Comparison of ENCODE assay signal across 24 mouse cellular contexts in genomic region chr5:149363903-149364755, GRCm38 (mm10). TPM values are rescaled to one million over a fixed set of nuclear protein-coding genes. Genes with fewer than 3 reads are reported as not detected.
A peak's percentile ranks its signal among the peaks of the same experiment; 100 is the strongest.
DNase-seq lines count a peak whose midpoint lies in the region; ATAC-seq and TF ChIP-seq lines count a peak whose summit lies in the region.
"Had no signal": no experiment of that assay in that cellular context is flagged by ENCODE, and none has a peak within 500 bp of the region (broad histone marks: within the 10 kb centered on the region; RNA-seq: fewer than 3 reads in every experiment).

No protein-coding gene starts in this region.

- no peak overlapping the region for H3K4me2 ChIP-seq in forebrain, embryonic 15.5 days (replicated peaks)
- no peak overlapping the region for H3K4me2 ChIP-seq in forebrain, embryonic 14.5 days (ENCODE audit: low read length)
- no peak overlapping the region for H3K4me2 ChIP-seq in liver, embryonic 11.5 days
- H3K4me2 ChIP-seq in liver, postnatal 0 days (ENCODE audit: low read depth, low read length) = no peak overlapping the region
- H3K4me2 ChIP-seq: hindbrain, embryonic 12.5 days; midbrain, embryonic 15.5 days; neural tube, embryonic 12.5 days; stomach, embryonic 15.5 days had no signal

- intact Hi-C loops in left cerebral cortex, adult 2 months (cut with DNase I) = no loop called here

- no peak for TF ChIP-seq CTCF in liver, postnatal 0 days (IDR thresholded peaks at IDR 0.05; ENCODE audit: low read depth)
- no peak for TF ChIP-seq CTCF in left cerebral cortex, adult 2 months (IDR thresholded peaks at IDR 0.05)

- no peak overlapping the region for H3K27ac ChIP-seq in forebrain, embryonic 15.5 days (replicated peaks)
- H3K27ac ChIP-seq in forebrain, embryonic 14.5 days (ENCODE audit: low read depth, low read length) = no peak overlapping the region
- H3K27ac ChIP-seq in liver, embryonic 11.5 days (ENCODE audit: low read depth, low read length) = no peak overlapping the region
- no peak overlapping the region for H3K27ac ChIP-seq in liver, postnatal 0 days (ENCODE audit: low read depth)
- no peak overlapping the region for H3K27ac ChIP-seq in ES-E14 (ENCODE audit: insufficient read depth, low read depth, low read length, poor library complexity, severe bottlenecking)
- H3K27ac ChIP-seq in left cerebral cortex, adult 2 months = no peak overlapping the region
- H3K27ac ChIP-seq: hindbrain, embryonic 12.5 days; midbrain, embryonic 15.5 days; neural tube, embryonic 12.5 days; stomach, embryonic 15.5 days had no signal

- 0 out of 2 replicates have a peak, but pooled peaks have one; percentile 19 for ATAC-seq in forebrain, embryonic 15.5 days (replicated peaks)
- no peak for ATAC-seq in forebrain, embryonic 14.5 days
- peak; percentile 53 for ATAC-seq in liver, embryonic 11.5 days (replicated peaks; ENCODE audit: low FRiP score)
- no peak for ATAC-seq in liver, postnatal 0 days
- ATAC-seq: intestine, postnatal 0 days; lung, postnatal 0 days; midbrain, embryonic 15.5 days had no signal

- no peak overlapping the region for H3K9ac ChIP-seq in forebrain, embryonic 15.5 days (replicated peaks)
- no peak overlapping the region for H3K9ac ChIP-seq in forebrain, embryonic 14.5 days (ENCODE audit: low read length)
- H3K9ac ChIP-seq in liver, embryonic 11.5 days (ENCODE audit: low read depth, low read length) = no peak overlapping the region
- no peak overlapping the region for H3K9ac ChIP-seq in liver, postnatal 0 days (replicated peaks)
- H3K9ac ChIP-seq in ES-E14 (ENCODE audit: insufficient read depth, low read depth, low read length, poor library complexity, severe bottlenecking) = peak overlapping the region; percentile 40; the same call in 1 of the 2 replicates
- H3K9ac ChIP-seq: hindbrain, embryonic 12.5 days; midbrain, embryonic 15.5 days; neural tube, embryonic 12.5 days; stomach, embryonic 15.5 days had no signal

- peaks cover 2% of the 10 kb centered on the region for H3K4me1 ChIP-seq in forebrain, embryonic 15.5 days
- no peaks in the 10 kb centered on the region for H3K4me1 ChIP-seq in forebrain, embryonic 14.5 days (ENCODE audit: control insufficient read depth, insufficient read depth, low read length)
- H3K4me1 ChIP-seq in liver, embryonic 11.5 days (replicated peaks; ENCODE audit: control insufficient read depth, insufficient read depth, low read length) = no peaks in the 10 kb centered on the region
- peaks cover 3% of the 10 kb centered on the region; the same call in 1 of the 2 replicates for H3K4me1 ChIP-seq in liver, postnatal 0 days (ENCODE audit: insufficient read depth)
- peaks cover 0 to 8% of the 10 kb centered on the region in 2 experiments; a peak in 2 of 4 replicates for H3K4me1 ChIP-seq in ES-E14 (ENCODE audit: control insufficient read depth in 2 of 2, insufficient read depth in 2 of 2, low read length in 2 of 2, poor library complexity in 1 of 2)

- DNase-seq in forebrain, embryonic 14.5 days (ENCODE audit: low spot score) = no peak
- DNase-seq in liver, embryonic 11.5 days (ENCODE audit: low spot score) = no peak
- no peak for DNase-seq in liver, postnatal 0 days
- DNase-seq in ES-E14 (ENCODE audit: low read depth, low spot score) (peak; percentile 69), adipocyte (ENCODE audit: low spot score) (no peak)
- peak; percentile 55 for DNase-seq in thymus, postnatal 14 days
- no peak for DNase-seq in left cerebral cortex, adult 2 months (ENCODE audit: extremely low spot score in 1 of 2, low spot score in 2 of 2)
- DNase-seq: adrenal gland, postnatal 25 days; cerebellum, adult 18-20 months; cerebellum, postnatal 36 days; gastrocnemius, postnatal 10 days; heart, adult 18-20 months; kidney, postnatal 4 days; right cerebral cortex, postnatal 14 days had no signal

- no peaks in the 10 kb centered on the region for H3K9me3 ChIP-seq in forebrain, embryonic 15.5 days
- no peaks in the 10 kb centered on the region for H3K9me3 ChIP-seq in forebrain, embryonic 14.5 days (replicated peaks; ENCODE audit: control insufficient read depth, low read length)
- peaks cover 3% of the 10 kb centered on the region; the same call in 1 of the 2 replicates for H3K9me3 ChIP-seq in liver, embryonic 11.5 days (ENCODE audit: control insufficient read depth, low read length)
- H3K9me3 ChIP-seq in liver, postnatal 0 days (ENCODE audit: low read length) = no peaks in the 10 kb centered on the region
- H3K9me3 ChIP-seq in ES-E14 (ENCODE audit: control insufficient read depth, insufficient read depth, low read depth, low read length) = no peaks in the 10 kb centered on the region
- H3K9me3 ChIP-seq: midbrain, embryonic 15.5 days; stomach, embryonic 15.5 days had no signal

- TF ChIP-seq EP300 in liver, postnatal 0 days (IDR thresholded peaks at IDR 0.05; ENCODE audit: low read depth) = no peak

- no peaks in the 10 kb centered on the region for H3K36me3 ChIP-seq in forebrain, embryonic 15.5 days
- H3K36me3 ChIP-seq in forebrain, embryonic 14.5 days (ENCODE audit: control insufficient read depth, insufficient read depth, low read length) = no peaks in the 10 kb centered on the region
- H3K36me3 ChIP-seq in liver, embryonic 11.5 days (ENCODE audit: control insufficient read depth, insufficient read depth, low read length) = no peaks in the 10 kb centered on the region
- H3K36me3 ChIP-seq in liver, postnatal 0 days (replicated peaks; ENCODE audit: insufficient read depth, low read length) = no peaks in the 10 kb centered on the region
- H3K36me3 ChIP-seq in ES-E14 (ENCODE audit: control insufficient read depth, insufficient read depth, low read length, poor library complexity, severe bottlenecking) = no peaks in the 10 kb centered on the region
- H3K36me3 ChIP-seq: hindbrain, embryonic 12.5 days; midbrain, embryonic 15.5 days; neural tube, embryonic 12.5 days; stomach, embryonic 15.5 days had no signal

- in situ Hi-C loops in ES-E14 (cut with MboI; ENCODE audit: low sequenced_read_pairs in 2 of 2, unreplicated experiment in 2 of 2) = no loop called here

- H3K27me3 ChIP-seq in forebrain, embryonic 15.5 days = no peaks in the 10 kb centered on the region
- H3K27me3 ChIP-seq in forebrain, embryonic 14.5 days (replicated peaks; ENCODE audit: control insufficient read depth, insufficient read depth, low read length) = no peaks in the 10 kb centered on the region
- no peaks in the 10 kb centered on the region for H3K27me3 ChIP-seq in liver, embryonic 11.5 days (replicated peaks; ENCODE audit: control insufficient read depth, insufficient read depth, low read length)
- H3K27me3 ChIP-seq in liver, postnatal 0 days (ENCODE audit: insufficient read depth, low read length) = no peaks in the 10 kb centered on the region
- H3K27me3 ChIP-seq: hindbrain, embryonic 12.5 days; midbrain, embryonic 15.5 days; neural tube, embryonic 12.5 days; stomach, embryonic 15.5 days had no signal

- H3K4me3 ChIP-seq in forebrain, embryonic 15.5 days = no peak overlapping the region
- no peak overlapping the region for H3K4me3 ChIP-seq in forebrain, embryonic 14.5 days (ENCODE audit: low read depth, low read length)
- no peak overlapping the region for H3K4me3 ChIP-seq in liver, embryonic 11.5 days (ENCODE audit: low read depth, low read length)
- H3K4me3 ChIP-seq in liver, postnatal 0 days (ENCODE audit: low read depth, low read length) = no peak overlapping the region
- peak overlapping the region; percentile 35 to 60 for H3K4me3 ChIP-seq in ES-E14 (ENCODE audit: insufficient read depth in 1 of 2, low read depth in 1 of 2, low read length in 2 of 2, poor library complexity in 1 of 2, severe bottlenecking in 1 of 2)
- H3K4me3 ChIP-seq in left cerebral cortex, adult 2 months = no peak overlapping the region
- H3K4me3 ChIP-seq: erythroblast, embryonic 14.5 days; hindbrain, embryonic 12.5 days; midbrain, embryonic 15.5 days; neural tube, embryonic 12.5 days; stomach, embryonic 15.5 days had no signal

- WGBS in forebrain, embryonic 15.5 days = 56% methylated on average over 16 of the region's 16 CpGs
- WGBS in forebrain, embryonic 14.5 days = 69% methylated on average over 16 of the region's 16 CpGs
- WGBS in liver, embryonic 11.5 days = 56% methylated on average over 16 of the region's 16 CpGs
- 58% methylated on average over 16 of the region's 16 CpGs for WGBS in liver, postnatal 0 days (ENCODE audit: insufficient replicate concordance)

TF ChIP-seq in ES-E14, 5 proteins besides CTCF, POLR2A, EP300 and RAD21:
- no peak for TF ChIP-seq HCFC1 (IDR thresholded peaks at IDR 0.05; ENCODE audit: borderline replicate concordance, insufficient read depth, low read length)

RNA-seq across cellular contexts. Expression of gene Medag, which starts 47.4 kb away (rescaled TPM):
- 0.95 and 1.7 TPM in 2 replicates for polyA plus RNA-seq in forebrain, embryonic 15.5 days (2015; fragmentation: Nextera tagmentation; extraction: Ambion mirVana)
- 1.3 and 1.6 TPM in 2 replicates for polyA plus RNA-seq in forebrain, embryonic 14.5 days (2014; fragmentation: Nextera tagmentation; extraction: Ambion mirVana)
- polyA plus RNA-seq in liver, embryonic 11.5 days (2014; fragmentation: Nextera tagmentation; extraction: Ambion mirVana) = 0.75 and 1.2 TPM in 2 replicates
- polyA plus RNA-seq in liver, postnatal 0 days (2015; fragmentation: Nextera tagmentation; extraction: Ambion mirVana) = 0.11 and 0.21 TPM in 2 replicates
- not detected in 2 replicates for total RNA-seq in ES-E14 (2012; rRNA removed)
- 10 to 100 TPM; 17.1 to 19.1 TPM for total RNA-seq in left cerebral cortex, adult 2 months (2021)
- total RNA-seq: megakaryocyte, adult 5-6 weeks; MEL had no signal
- polyA plus RNA-seq: erythroblast, embryonic 14.5 days had no signal

Comparison
In these comparisons a context has a peak if more than half of its experiments do, and no peak if none do; other contexts are left out.
1. ATAC-seq: peak in forebrain, embryonic 15.5 days (single experiment) and liver, embryonic 11.5 days (single experiment); none in forebrain, embryonic 14.5 days (single experiment) and liver, postnatal 0 days (single experiment).
2. H3K4me3 ChIP-seq: peak in ES-E14 (2 of 2); none in forebrain, embryonic 15.5 days (single experiment), forebrain, embryonic 14.5 days (single experiment), liver, embryonic 11.5 days (single experiment), liver, postnatal 0 days (single experiment) and left cerebral cortex, adult 2 months (single experiment).
3. DNase-seq: peak in ES-E14 (single experiment) and thymus, postnatal 14 days (single experiment); none in forebrain, embryonic 14.5 days (single experiment), liver, embryonic 11.5 days (single experiment), liver, postnatal 0 days (single experiment), left cerebral cortex, adult 2 months (0 of 2) and adipocyte (single experiment).